ENCODE assay signal across 8 mouse cellular contexts in genomic region chr9:101033761-101034447, GRCm38 (mm10). TPM values are rescaled to one million over a fixed set of nuclear protein-coding genes. Genes with fewer than 3 reads are reported as not detected.
DNase-seq lines count a peak whose midpoint lies in the region; ATAC-seq and TF ChIP-seq lines count a peak whose summit lies in the region.

No protein-coding gene starts in this region.

- H3K4me3 ChIP-seq in kidney, postnatal 0 days (replicated peaks; ENCODE audit: low read depth, low read length), result peak overlapping the region; percentile 57
- peak overlapping the region; percentile 80 for H3K4me3 ChIP-seq in brown adipose tissue, adult 24 weeks (ENCODE audit: insufficient read depth, low read depth, low read length)
- peak overlapping the region; percentile 69 for H3K4me3 ChIP-seq in forebrain, embryonic 16.5 days (replicated peaks; ENCODE audit: low read length)
- H3K4me3 ChIP-seq in liver, embryonic 12.5 days, result peak overlapping the region; percentile 70
- peak overlapping the region; percentile 55 for H3K4me3 ChIP-seq in stomach, postnatal 0 days (ENCODE audit: low read depth, low read length)

- no peak for DNase-seq in kidney, postnatal 0 days (ENCODE audit: low spot score)
- no peak for DNase-seq in kidney, adult 18-20 months
- DNase-seq in stomach, postnatal 0 days (ENCODE audit: low spot score), result peak; percentile 25
- DNase-seq in urinary bladder, postnatal 14 days (ENCODE audit: low spot score), result no peak
- no peak for DNase-seq in right cerebral cortex, postnatal 10 days (ENCODE audit: low spot score in 2 of 2)

- TF ChIP-seq EP300 in stomach, postnatal 0 days (optimal IDR thresholded peaks at IDR 0.05), result no peak

- 0 out of 2 replicates have a peak, but pooled peaks cover 8% of the 10 kb centered on the region for H3K36me3 ChIP-seq in kidney, postnatal 0 days (ENCODE audit: insufficient read depth, low read length)
- no peaks in the 10 kb centered on the region for H3K36me3 ChIP-seq in forebrain, embryonic 16.5 days (ENCODE audit: control insufficient read depth, insufficient read depth)
- peaks cover 4% of the 10 kb centered on the region; the same call in 1 of the 2 replicates for H3K36me3 ChIP-seq in liver, embryonic 12.5 days
- H3K36me3 ChIP-seq in stomach, postnatal 0 days (ENCODE audit: control insufficient read depth, insufficient read depth, low read length), result no peaks in the 10 kb centered on the region

- WGBS in kidney, postnatal 0 days, result under 1% methylated on average over 14 of the region's 14 CpGs
- 7% methylated on average over 14 of the region's 14 CpGs for WGBS in forebrain, embryonic 16.5 days
- 5% methylated on average over 14 of the region's 14 CpGs for WGBS in liver, embryonic 12.5 days (ENCODE audit: insufficient replicate concordance)
- 2% methylated on average over 14 of the region's 14 CpGs for WGBS in stomach, postnatal 0 days

- H3K9me3 ChIP-seq in kidney, postnatal 0 days (replicated peaks; ENCODE audit: low read length), result no peaks in the 10 kb centered on the region
- H3K9me3 ChIP-seq in forebrain, embryonic 16.5 days (ENCODE audit: control insufficient read depth, low read length), result no peaks in the 10 kb centered on the region
- no peaks in the 10 kb centered on the region for H3K9me3 ChIP-seq in liver, embryonic 12.5 days (replicated peaks)
- no peaks in the 10 kb centered on the region for H3K9me3 ChIP-seq in stomach, postnatal 0 days (ENCODE audit: control insufficient read depth, low read length)

- peak overlapping the region; percentile 71 for H3K4me2 ChIP-seq in kidney, postnatal 0 days (ENCODE audit: low read length)
- H3K4me2 ChIP-seq in forebrain, embryonic 16.5 days (ENCODE audit: low read length), result peak overlapping the region; percentile 72
- H3K4me2 ChIP-seq in liver, embryonic 12.5 days, result peak overlapping the region; percentile 84
- peak overlapping the region; percentile 70 for H3K4me2 ChIP-seq in stomach, postnatal 0 days (replicated peaks; ENCODE audit: low read depth)

- H3K9ac ChIP-seq in kidney, postnatal 0 days (ENCODE audit: low read depth, low read length), result peak overlapping the region; percentile 82
- H3K9ac ChIP-seq in forebrain, embryonic 16.5 days (replicated peaks; ENCODE audit: low read depth, low read length), result peak overlapping the region; percentile 84
- peak overlapping the region; percentile 69 for H3K9ac ChIP-seq in liver, embryonic 12.5 days
- peak overlapping the region; percentile 72 for H3K9ac ChIP-seq in stomach, postnatal 0 days (ENCODE audit: low read length)

- no peak for TF ChIP-seq CTCF in kidney, postnatal 0 days (IDR thresholded peaks at IDR 0.05; ENCODE audit: low read depth)
- TF ChIP-seq CTCF in stomach, postnatal 0 days (IDR thresholded peaks at IDR 0.05; ENCODE audit: low read depth), result no peak

- H3K27me3 ChIP-seq in kidney, postnatal 0 days (ENCODE audit: insufficient read depth, low read length), result no peaks in the 10 kb centered on the region
- no peaks in the 10 kb centered on the region for H3K27me3 ChIP-seq in forebrain, embryonic 16.5 days (replicated peaks; ENCODE audit: control insufficient read depth, insufficient read depth, low read length)
- no peaks in the 10 kb centered on the region for H3K27me3 ChIP-seq in liver, embryonic 12.5 days (replicated peaks)
- no peaks in the 10 kb centered on the region for H3K27me3 ChIP-seq in stomach, postnatal 0 days (ENCODE audit: control insufficient read depth, insufficient read depth, low read length)

- H3K4me1 ChIP-seq in kidney, postnatal 0 days (replicated peaks; ENCODE audit: insufficient read depth, low read length), result peaks cover 23% of the 10 kb centered on the region; the same call in 1 of the 2 replicates
- H3K4me1 ChIP-seq in brown adipose tissue, adult 24 weeks (ENCODE audit: control insufficient read depth, insufficient read depth, insufficient read length, low read length), result no peaks in the 10 kb centered on the region
- peaks cover 12% of the 10 kb centered on the region; the same call in 1 of the 2 replicates for H3K4me1 ChIP-seq in forebrain, embryonic 16.5 days (replicated peaks; ENCODE audit: control insufficient read depth, insufficient read depth, low read length)
- H3K4me1 ChIP-seq in liver, embryonic 12.5 days, result peaks cover 36% of the 10 kb centered on the region
- H3K4me1 ChIP-seq in stomach, postnatal 0 days (replicated peaks; ENCODE audit: control insufficient read depth, insufficient read depth), result no peaks in the 10 kb centered on the region

- no peak for ATAC-seq in kidney, postnatal 0 days (replicated peaks; ENCODE audit: low FRiP score, low read depth)
- 0 out of 2 replicates have a peak, but pooled peaks have one; percentile 0 for ATAC-seq in forebrain, embryonic 16.5 days
- no peak for ATAC-seq in liver, embryonic 12.5 days
- no peak; the same call in 1 of the 2 replicates for ATAC-seq in stomach, postnatal 0 days (ENCODE audit: low FRiP score, low TSS enrichment)

- H3K27ac ChIP-seq in kidney, postnatal 0 days, result peak overlapping the region; percentile 98
- H3K27ac ChIP-seq in brown adipose tissue, adult 24 weeks (replicated peaks; ENCODE audit: low read depth, low read length), result peak overlapping the region; percentile 93
- H3K27ac ChIP-seq in forebrain, embryonic 16.5 days (ENCODE audit: low read length), result peak overlapping the region; percentile 98
- H3K27ac ChIP-seq in liver, embryonic 12.5 days, result peak overlapping the region; percentile 86
- H3K27ac ChIP-seq in stomach, postnatal 0 days (replicated peaks), result peak overlapping the region; percentile 97

RNA-seq across cellular contexts. Expression of gene Pccb, which starts 0.8 kb away (rescaled TPM):
- polyA plus RNA-seq in kidney, postnatal 0 days (2015; fragmentation: Nextera tagmentation; extraction: Ambion mirVana), result 42.0 and 48.5 TPM in 2 replicates
- 394 and 426 TPM in 2 replicates for polyA plus RNA-seq in brown adipose tissue, adult 24 weeks (2012; ENCODE audit: insufficient read depth, insufficient read length, missing spikeins)
- polyA plus RNA-seq in forebrain, embryonic 16.5 days (2015; fragmentation: Nextera tagmentation; extraction: Ambion mirVana), result 19.9 and 20.7 TPM in 2 replicates
- polyA plus RNA-seq in liver, embryonic 12.5 days (2016; fragmentation: Nextera tagmentation; extraction: Ambion mirVana), result 6.7 and 7.2 TPM in 2 replicates
- 28.7 and 29.9 TPM in 2 replicates for polyA plus RNA-seq in stomach, postnatal 0 days (2015; fragmentation: Nextera tagmentation; extraction: Ambion mirVana)

RNA-seq across cellular contexts. Expression of gene Msl2, which starts 40.0 kb away (rescaled TPM):
- 5.7 and 6.5 TPM in 2 replicates for polyA plus RNA-seq in kidney, postnatal 0 days (2015; fragmentation: Nextera tagmentation; extraction: Ambion mirVana)
- polyA plus RNA-seq in brown adipose tissue, adult 24 weeks (2012; ENCODE audit: insufficient read depth, insufficient read length, missing spikeins), result 10.1 and 12.9 TPM in 2 replicates
- 5.0 and 5.4 TPM in 2 replicates for polyA plus RNA-seq in forebrain, embryonic 16.5 days (2015; fragmentation: Nextera tagmentation; extraction: Ambion mirVana)
- 6.2 TPM in 2 replicates for polyA plus RNA-seq in liver, embryonic 12.5 days (2016; fragmentation: Nextera tagmentation; extraction: Ambion mirVana)
- polyA plus RNA-seq in stomach, postnatal 0 days (2015; fragmentation: Nextera tagmentation; extraction: Ambion mirVana), result 3.0 and 3.5 TPM in 2 replicates
